Mouse (Mus musculus) limb, embryonic 12.5 days (tissue): ENCODE measurements around the gene Hnrnpa3. TPM values are rescaled to one million over a fixed set of nuclear protein-coding genes. Genes with fewer than 3 reads are reported as not detected.

Experiments
- ATAC-seq: fragments of 200-750 bp; cut with Nextera tagmentation; 2 replicates; pipeline ENCODE4 v1.8.0; 2017; ENCODE audit warnings: low read depth, moderate TSS enrichment; ENCODE audit not compliant: insufficient number of reproducible peaks, insufficient read depth, low FRiP score, low TSS enrichment
- H3K27ac ChIP-seq: fragments of 300-500 bp; sonication (generic); 2 replicates; pipeline ENCODE4 v1.5.1; 2016; ENCODE audit warnings: mild to moderate bottlenecking, moderate library complexity
- H3K27me3 ChIP-seq: fragments of 300-500 bp; sonication (generic); 2 replicates; pipeline ENCODE4 v1.6.1; 2016; ENCODE audit warnings: mild to moderate bottlenecking, moderate library complexity
- H3K36me3 ChIP-seq: fragments of 300-500 bp; sonication (generic); 2 replicates; pipeline ENCODE4 v1.6.1; 2016; ENCODE audit warnings: mild to moderate bottlenecking, moderate library complexity
- H3K4me1 ChIP-seq: fragments of 300-500 bp; sonication (generic); replicated peaks from 2 replicates; pipeline ENCODE4 v1.6.1; 2016
- H3K4me2 ChIP-seq: fragments of 300-500 bp; sonication (generic); 2 replicates; pipeline ENCODE4 v1.6.1; 2016; ENCODE audit warnings: mild to moderate bottlenecking, moderate library complexity
- H3K4me3 ChIP-seq: fragments of 300-500 bp; sonication (generic); replicated peaks from 2 replicates; pipeline ENCODE4 v1.5.1; 2016; ENCODE audit warnings: mild to moderate bottlenecking
- H3K9ac ChIP-seq: fragments of 300-500 bp; sonication (generic); replicated peaks from 2 replicates; pipeline ENCODE4 v1.6.1; 2016; ENCODE audit warnings: mild to moderate bottlenecking, moderate library complexity
- H3K9me3 ChIP-seq: fragments of 300-500 bp; sonication (generic); 2 replicates; pipeline ENCODE4 v1.6.1; 2016; ENCODE audit warnings: mild to moderate bottlenecking, moderate library complexity
- WGBS: fragments of 180-500 bp; shearing (Covaris S2); methylation state at CpG from one replicate; pipeline ENCODE4 v1.1.7; 2016; 5-methylcytosine and 5-hydroxymethylcytosine counted together
- polyA plus RNA-seq: library from polyadenylated mRNA; unstranded; fragments of >200 nt; fragmentation: Nextera tagmentation; extraction: Ambion mirVana; gene quantifications from 2 replicates; pipeline ENCODE4 v1.2.1, GENCODE M21; 2016

Gene Hnrnpa3
- polyA plus RNA-seq, 1 experiment from 2014 or later, result 393 TPM

DNA sequence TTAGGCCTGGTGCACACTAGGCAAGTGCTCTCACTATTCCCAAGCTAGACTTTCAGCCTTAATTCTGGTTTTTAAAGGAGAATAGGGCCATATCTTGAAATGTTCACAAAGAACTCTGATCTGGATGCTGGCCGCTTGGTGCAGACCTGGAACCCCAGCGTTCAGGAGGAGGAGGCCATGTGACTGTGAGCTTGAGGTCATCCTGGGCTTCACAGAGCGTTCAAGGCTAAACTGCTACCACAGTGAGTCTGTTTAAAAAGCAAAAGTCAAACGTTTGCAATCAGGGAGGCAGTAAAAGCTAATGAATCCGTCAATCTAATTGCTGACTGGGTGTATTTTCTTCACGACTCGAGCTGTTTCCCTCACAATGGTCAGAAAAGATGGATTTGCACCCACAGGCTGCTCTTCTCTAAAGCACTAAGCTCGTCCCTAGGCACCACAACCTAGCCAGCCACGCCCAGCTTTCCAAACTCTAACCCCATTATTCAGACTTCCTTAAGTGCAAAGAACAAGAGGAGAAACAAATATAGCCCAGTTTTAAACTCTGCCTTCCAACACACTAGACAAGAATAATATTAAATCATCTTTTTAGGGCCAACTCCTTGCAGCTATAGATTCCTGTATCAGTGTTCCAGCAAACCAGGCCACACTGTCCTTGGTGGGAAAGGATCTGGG is 36.8 kb downstream of the Hnrnpa3 start:
- Histone ChIP-seq H3K4me2 (no peak overlapping the region), H3K36me3 (no peaks in the 10 kb centered on the region), H3K27me3 (no peaks in the 10 kb centered on the region), H3K9ac (no peak overlapping the region), H3K4me1 (peaks cover 58% of the 10 kb centered on the region), H3K4me3 (no peak overlapping the region), H3K27ac (no peak overlapping the region), H3K9me3 (no peaks in the 10 kb centered on the region)
- 41% methylated on average over 9 of the region's 9 CpGs for WGBS
- ATAC-seq, result no peak

DNA sequence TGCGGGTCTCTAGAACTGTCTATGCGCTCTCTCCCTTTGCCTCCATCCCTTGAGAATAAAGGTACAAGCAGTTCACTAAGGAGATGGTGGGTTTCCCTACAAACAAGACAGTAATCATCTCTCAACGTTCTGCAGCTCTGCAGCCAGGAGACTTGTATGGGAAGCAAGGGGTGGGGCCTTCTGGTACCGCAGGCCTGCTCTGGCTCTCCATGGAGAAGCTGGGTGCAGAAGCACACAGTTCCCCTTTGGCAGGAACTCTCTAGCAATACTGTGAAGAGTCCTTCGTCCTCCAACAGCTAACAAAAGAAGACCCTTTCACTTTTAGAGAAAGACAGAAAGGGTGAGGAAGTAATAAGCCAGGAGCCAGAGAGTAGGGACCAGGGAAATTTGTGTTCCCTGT is 37.3 kb downstream of the Hnrnpa3 start:
- no peak for ATAC-seq
- WGBS, result 61% methylated on average over 5 of the region's 5 CpGs

GRCm38 (mm10) chr2:75697222-75697621 is 38.2 kb downstream of the Hnrnpa3 start:
- Histone ChIP-seq H3K27ac (no peak overlapping the region), H3K9ac (no peak overlapping the region), H3K4me2 (no peak overlapping the region), H3K27me3 (no peaks in the 10 kb centered on the region), H3K4me1 (peaks cover 68% of the 10 kb centered on the region), H3K4me3 (no peak overlapping the region), H3K36me3 (no peaks in the 10 kb centered on the region), H3K9me3 (no peaks in the 10 kb centered on the region)
- WGBS, result 92% methylated on average over 3 of the region's 3 CpGs
- no peak for ATAC-seq

More for the DNA sequence above, 37.3 kb downstream of the Hnrnpa3 start:
- Histone ChIP-seq H3K9me3 (no peaks in the 10 kb centered on the region), H3K4me3 (no peak overlapping the region), H3K27ac (peak overlapping the region; percentile 37; the same call in 1 of the 2 replicates), H3K36me3 (no peaks in the 10 kb centered on the region), H3K4me1 (peaks cover 61% of the 10 kb centered on the region), H3K27me3 (no peaks in the 10 kb centered on the region), H3K9ac (no peak overlapping the region), H3K4me2 (no peak overlapping the region)

- Histone ChIP-seq H3K4me1 (peaks cover 64% of the 10 kb centered on the region), H3K27ac (no peak overlapping the region), H3K4me3 (no peak overlapping the region), H3K9ac (no peak overlapping the region), H3K27me3 (no peaks in the 10 kb centered on the region), H3K4me2 (no peak overlapping the region), H3K9me3 (no peaks in the 10 kb centered on the region), H3K36me3 (no peaks in the 10 kb centered on the region)
- WGBS, result 30% methylated on average over 4 of the region's 4 CpGs
- no peak for ATAC-seq
Observed at GRCm38 (mm10) chr2:75698007-75698406, 38.9 kb downstream of the Hnrnpa3 start.

- H3K4me3 ChIP-seq, result no peak overlapping the region
- H3K4me1 ChIP-seq, result peaks cover 55% of the 10 kb centered on the region
- no peak for ATAC-seq
- 81% methylated on average over 3 of the region's 3 CpGs for WGBS
- no peak overlapping the region for H3K4me2 ChIP-seq
- H3K27ac ChIP-seq, result no peak overlapping the region
- no peaks in the 10 kb centered on the region for H3K9me3 ChIP-seq
- no peaks in the 10 kb centered on the region for H3K27me3 ChIP-seq
- H3K9ac ChIP-seq, result no peak overlapping the region
- no peaks in the 10 kb centered on the region for H3K36me3 ChIP-seq
Observed at GRCm38 (mm10) chr2:75698874-75699273, 39.8 kb downstream of the Hnrnpa3 start.

DNA sequence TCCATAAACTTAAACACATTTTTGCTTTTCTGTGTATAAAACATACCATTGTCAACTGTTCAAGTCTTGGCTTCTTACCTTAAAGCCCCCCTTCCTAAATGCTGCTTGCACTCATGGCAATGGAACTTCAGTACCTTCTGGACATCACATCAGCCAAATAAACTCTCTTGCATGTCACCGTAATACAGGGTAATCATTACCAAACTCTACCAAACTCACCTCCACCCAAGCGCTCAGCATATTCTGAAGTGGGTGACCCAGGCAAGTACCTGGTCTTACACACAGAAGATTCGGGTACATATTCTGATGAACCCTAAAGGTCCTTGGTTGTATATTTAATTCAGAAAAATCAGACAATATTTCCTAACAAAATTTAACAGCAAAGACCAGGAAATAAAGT is 41.5 kb downstream of the Hnrnpa3 start:
- H3K4me3 ChIP-seq, result no peak overlapping the region
- H3K36me3 ChIP-seq, result no peaks in the 10 kb centered on the region
- WGBS, result 90% methylated on average over 3 of the region's 3 CpGs
- H3K9ac ChIP-seq, result no peak overlapping the region
- H3K27me3 ChIP-seq, result no peaks in the 10 kb centered on the region
- ATAC-seq, result no peak
- H3K4me2 ChIP-seq, result no peak overlapping the region
- H3K9me3 ChIP-seq, result no peaks in the 10 kb centered on the region
- no peak overlapping the region for H3K27ac ChIP-seq
- peaks cover 61% of the 10 kb centered on the region for H3K4me1 ChIP-seq

DNA sequence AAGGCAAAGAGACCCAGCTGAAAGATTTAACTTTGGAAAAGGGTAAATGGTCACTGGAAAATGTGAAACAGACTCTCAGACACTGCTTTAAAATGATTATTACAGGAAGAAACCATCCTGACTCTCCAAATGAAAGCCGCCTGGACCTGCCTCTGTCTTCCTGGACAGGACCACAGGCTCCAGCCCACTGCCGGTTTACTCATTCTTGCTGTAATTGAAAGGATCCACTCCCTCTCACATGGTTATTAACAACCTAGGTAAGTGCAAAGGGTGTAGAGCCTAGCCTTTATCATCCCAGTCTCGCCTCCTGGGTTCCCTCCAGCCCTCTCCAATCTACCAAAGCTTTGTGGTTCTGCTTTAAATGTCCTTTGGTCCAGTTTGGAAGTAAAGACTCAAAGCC is 42.1 kb downstream of the Hnrnpa3 start:
- Histone ChIP-seq H3K36me3 (no peaks in the 10 kb centered on the region), H3K4me1 (peaks cover 55% of the 10 kb centered on the region)
- 51% methylated on average over 3 of the region's 3 CpGs for WGBS

GRCm38 (mm10) chr2:75701822-75702587 is 42.9 kb downstream of the Hnrnpa3 start:
- WGBS, result 84% methylated on average over 9 of the region's 9 CpGs
- ATAC-seq, result no peak
- no peak overlapping the region for H3K9ac ChIP-seq
- H3K9me3 ChIP-seq, result no peaks in the 10 kb centered on the region
- H3K4me2 ChIP-seq, result peak overlapping the region; percentile 76
- no peaks in the 10 kb centered on the region for H3K27me3 ChIP-seq
- peaks cover 48% of the 10 kb centered on the region for H3K4me1 ChIP-seq
- peak overlapping the region; percentile 84 for H3K4me3 ChIP-seq
- H3K36me3 ChIP-seq, result no peaks in the 10 kb centered on the region
- H3K27ac ChIP-seq, result peak overlapping the region; percentile 41; the same call in 1 of the 2 replicates

More for the DNA sequence above, 42.1 kb downstream of the Hnrnpa3 start:
- ATAC-seq, result no peak
- H3K9me3 ChIP-seq, result no peaks in the 10 kb centered on the region
- no peaks in the 10 kb centered on the region for H3K27me3 ChIP-seq
- no peak overlapping the region for H3K4me3 ChIP-seq
- H3K4me2 ChIP-seq, result 0 out of 2 replicates have a peak overlapping the region, but pooled peaks have one; percentile 76
- H3K9ac ChIP-seq, result no peak overlapping the region
- 0 out of 2 replicates have a peak overlapping the region, but pooled peaks have one; percentile 5 for H3K27ac ChIP-seq

GRCm38 (mm10) chr2:75702588-75702976 is 43.5 kb downstream of the Hnrnpa3 start:
- Histone ChIP-seq H3K9ac (peak overlapping the region; percentile 84; the same call in 1 of the 2 replicates), H3K9me3 (no peaks in the 10 kb centered on the region), H3K4me2 (peak overlapping the region; percentile 76), H3K4me1 (peaks cover 46% of the 10 kb centered on the region), H3K36me3 (no peaks in the 10 kb centered on the region), H3K27me3 (no peaks in the 10 kb centered on the region), H3K27ac (peak overlapping the region; percentile 98), H3K4me3 (peak overlapping the region; percentile 84)
- 21% methylated on average over 5 of the region's 5 CpGs for WGBS
- ATAC-seq, result no peak

GRCm38 (mm10) chr2:75703375-75704181 is 44.5 kb downstream of the Hnrnpa3 start:
- Histone ChIP-seq H3K27ac (peak overlapping the region; percentile 98), H3K4me2 (peak overlapping the region; percentile 76), H3K4me3 (peak overlapping the region; percentile 84), H3K9me3 (no peaks in the 10 kb centered on the region), H3K36me3 (no peaks in the 10 kb centered on the region), H3K9ac (peak overlapping the region; percentile 84), H3K4me1 (peaks cover 39% of the 10 kb centered on the region), H3K27me3 (no peaks in the 10 kb centered on the region)
- peak; percentile 64 for ATAC-seq
- WGBS, result under 1% methylated on average over 62 of the region's 62 CpGs
